Mouse (Mus musculus): Measurements from ENCODE around the gene Hoxa5. TPM values are rescaled to one million over a fixed set of nuclear protein-coding genes. Genes with fewer than 3 reads are reported as not detected.

Hoxa5 gene
- polyA plus RNA-seq, 1 experiment, result not detected

GRCm38 (mm10) chr6:52215070-52215469 lies 10.7 kb upstream of the Hoxa5 start:
- no peak for TF ChIP-seq GATA1 (IDR thresholded peaks at IDR 0.05; ENCODE audit: low read length)

- TF ChIP-seq GATA1 (IDR thresholded peaks at IDR 0.05; ENCODE audit: low read length), result no peak
Measured at GRCm38 (mm10) chr6:52214271-52214670, 9.9 kb upstream of the Hoxa5 start.

- no peak for TF ChIP-seq GATA1 (IDR thresholded peaks at IDR 0.05; ENCODE audit: low read length)
Measured at GRCm38 (mm10) chr6:52213119-52213986, 9.0 kb upstream of the Hoxa5 start, which contains the start of the genes Hoxa3 and Gm28308. Gene Hoxa3, minus strand, starts transcription at chr6:52213336. Gene Gm28308, minus strand, starts transcription at chr6:52213339.

- TF ChIP-seq GATA1 (IDR thresholded peaks at IDR 0.05; ENCODE audit: low read length), result no peak
Measured at GRCm38 (mm10) chr6:52212556-52213118, 8.2 kb upstream of the Hoxa5 start.

GRCm38 (mm10) chr6:52211961-52212360 lies 7.6 kb upstream of the Hoxa5 start:
- TF ChIP-seq GATA1 (IDR thresholded peaks at IDR 0.05; ENCODE audit: low read length), result no peak

GRCm38 (mm10) chr6:52211170-52211935 lies 7.0 kb upstream of the Hoxa5 start:
- TF ChIP-seq GATA1 (IDR thresholded peaks at IDR 0.05; ENCODE audit: low read length), result no peak

- TF ChIP-seq GATA1 (IDR thresholded peaks at IDR 0.05; ENCODE audit: low read length), result no peak
Measured at GRCm38 (mm10) chr6:52209685-52210046, 5.3 kb upstream of the Hoxa5 start.

- TF ChIP-seq GATA1 (IDR thresholded peaks at IDR 0.05; ENCODE audit: low read length), result no peak
Measured at GRCm38 (mm10) chr6:52208868-52209684, 4.7 kb upstream of the Hoxa5 start.

GRCm38 (mm10) chr6:52208072-52208867 lies 3.9 kb upstream of the Hoxa5 start, which contains the start of gene Hoxa6:
Gene Hoxa6, minus strand, starts transcription at chr6:52208722.
- TF ChIP-seq GATA1 (IDR thresholded peaks at IDR 0.05; ENCODE audit: low read length), result no peak

- TF ChIP-seq GATA1 (IDR thresholded peaks at IDR 0.05; ENCODE audit: low read length), result no peak
Measured at GRCm38 (mm10) chr6:52207684-52207976, 3.2 kb upstream of the Hoxa5 start.

GRCm38 (mm10) chr6:52206882-52207683 lies 2.7 kb upstream of the Hoxa5 start:
- no peak for TF ChIP-seq GATA1 (IDR thresholded peaks at IDR 0.05; ENCODE audit: low read length)

GRCm38 (mm10) chr6:52205638-52206621 lies 1.5 kb upstream of the Hoxa5 start:
- TF ChIP-seq GATA1 (IDR thresholded peaks at IDR 0.05; ENCODE audit: low read length), result no peak

- TF ChIP-seq GATA1 (IDR thresholded peaks at IDR 0.05; ENCODE audit: low read length), result no peak
Measured at GRCm38 (mm10) chr6:52205221-52205620, 834 bp upstream of the Hoxa5 start.

Data from G1E-ER4 (cell line).